Mouse (Mus musculus) layer of hippocampus, postnatal 36 days (tissue): ENCODE data around the gene Atp6v0a4. TPM values are rescaled to one million over a fixed set of nuclear protein-coding genes. Genes with fewer than 3 reads are reported as not detected.

ENCODE experiments used
- total RNA-seq, 2 experiments: library from RNA; stranded (reverse); gene quantifications; 2 replicates each; pipeline ENCODE4 v1.2.3; 2021

Atp6v0a4 gene
- total RNA-seq, 2 experiments from 2014 or later = 1.3 to 1.6 TPM

Other genes starting within 250 kb of the Atp6v0a4 start
- under 1 TPM; 0.22 to 0.58 TPM for gene Svopl, start 77.6 kb downstream of the Atp6v0a4 start, total RNA-seq
- gene Tmem213, start 15.3 kb downstream of the Atp6v0a4 start, total RNA-seq = not detected
- 10 to 100 TPM; 37.0 to 39.5 TPM for gene D630045J12Rik, start 129.4 kb upstream of the Atp6v0a4 start, total RNA-seq
- gene Zc3hav1l, start 174.7 kb upstream of the Atp6v0a4 start, total RNA-seq = 1 to 10 TPM; 4.3 to 4.9 TPM
- 1 to 10 TPM; 2.8 to 3.2 TPM for gene Zc3hav1, start 230.0 kb upstream of the Atp6v0a4 start, total RNA-seq